ENCODE assay signal across 9 mouse cellular contexts in the genomic region with DNA sequence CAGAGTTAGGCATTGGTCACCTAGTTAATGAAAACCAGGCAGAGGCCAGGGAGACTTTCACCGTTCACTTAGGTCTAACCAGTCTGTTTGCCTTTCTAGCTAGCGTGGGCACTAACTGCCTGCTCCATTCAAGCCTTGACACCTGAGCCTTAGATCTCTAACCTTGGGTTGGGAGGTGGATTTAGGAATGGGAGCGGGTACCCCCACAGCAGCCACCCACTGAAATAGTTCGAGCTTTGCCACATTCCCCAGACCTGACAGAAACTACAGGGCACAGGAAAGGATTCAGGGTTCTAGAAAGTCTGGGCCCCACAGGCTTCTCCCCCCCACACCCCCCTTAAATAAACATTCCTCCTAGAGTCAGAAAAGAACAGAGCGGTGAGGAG. TPM values are rescaled to one million over a fixed set of nuclear protein-coding genes. Genes with fewer than 3 reads are reported as not detected.
A peak's percentile ranks its signal among the peaks of the same experiment; 100 is the strongest.
DNase-seq lines count a peak whose midpoint lies in the region; ATAC-seq lines count a peak whose summit lies in the region.
"Had no signal": no experiment of that assay in that cellular context is flagged by ENCODE, and none has a peak within 500 bp of the region (broad histone marks: within the 10 kb centered on the region; RNA-seq: fewer than 3 reads in every experiment).

No protein-coding gene starts in this region.

- H3K4me2 ChIP-seq in forebrain, embryonic 12.5 days = peak overlapping the region; percentile 96
- no peak overlapping the region; the same call in 1 of the 2 replicates for H3K4me2 ChIP-seq in forebrain, embryonic 11.5 days (ENCODE audit: low read depth, low read length, severe bottlenecking)
- peak overlapping the region; percentile 97 for H3K4me2 ChIP-seq in embryonic facial prominence, embryonic 13.5 days
- peak overlapping the region; percentile 94 for H3K4me2 ChIP-seq in kidney, embryonic 15.5 days
- peak overlapping the region; percentile 97; the same call in 1 of the 2 replicates for H3K4me2 ChIP-seq in midbrain, embryonic 14.5 days (ENCODE audit: low read length)

- peaks cover 71% of the 10 kb centered on the region for H3K27me3 ChIP-seq in forebrain, embryonic 12.5 days
- peaks cover 45% of the 10 kb centered on the region for H3K27me3 ChIP-seq in forebrain, embryonic 11.5 days (ENCODE audit: control insufficient read depth, insufficient read depth, low read length)
- H3K27me3 ChIP-seq in embryonic facial prominence, embryonic 13.5 days = no peaks in the 10 kb centered on the region; the same call in 1 of the 2 replicates
- H3K27me3 ChIP-seq in kidney, embryonic 15.5 days = no peaks in the 10 kb centered on the region
- H3K27me3 ChIP-seq in midbrain, embryonic 14.5 days (ENCODE audit: control insufficient read depth, insufficient read depth, low read length) = peaks cover 50% of the 10 kb centered on the region

- no peaks in the 10 kb centered on the region for H3K9me3 ChIP-seq in forebrain, embryonic 12.5 days
- no peaks in the 10 kb centered on the region for H3K9me3 ChIP-seq in forebrain, embryonic 11.5 days (ENCODE audit: control insufficient read depth, low read length)
- H3K9me3 ChIP-seq in embryonic facial prominence, embryonic 13.5 days = no peaks in the 10 kb centered on the region
- H3K9me3 ChIP-seq in kidney, embryonic 15.5 days (replicated peaks) = no peaks in the 10 kb centered on the region
- H3K9me3 ChIP-seq in midbrain, embryonic 14.5 days (ENCODE audit: control insufficient read depth, low read length) = no peaks in the 10 kb centered on the region

- no peak overlapping the region for H3K4me3 ChIP-seq in forebrain, embryonic 12.5 days (replicated peaks)
- no peak overlapping the region for H3K4me3 ChIP-seq in forebrain, embryonic 11.5 days (ENCODE audit: low read depth, low read length)
- H3K4me3 ChIP-seq in embryonic facial prominence, embryonic 13.5 days = peak overlapping the region; percentile 75
- peak overlapping the region; percentile 75; the same call in 1 of the 2 replicates for H3K4me3 ChIP-seq in kidney, embryonic 15.5 days (replicated peaks)
- no peak overlapping the region for H3K4me3 ChIP-seq in midbrain, embryonic 14.5 days (replicated peaks; ENCODE audit: low read depth, low read length)

- no peak for DNase-seq in forebrain, embryonic 11.5 days (ENCODE audit: low spot score)
- DNase-seq in midbrain, embryonic 14.5 days = no peak
- DNase-seq in right cerebral cortex, postnatal 10 days (ENCODE audit: low spot score in 2 of 2) = no peak
- DNase-seq in gastrocnemius, postnatal 10 days = no peak
- DNase-seq in layer of hippocampus, adult 11-12 months (ENCODE audit: low spot score) = no peak

- WGBS in forebrain, embryonic 12.5 days = 7% methylated on average over 5 of the region's 5 CpGs
- WGBS in forebrain, embryonic 11.5 days = 16% methylated on average over 5 of the region's 5 CpGs
- 14% methylated on average over 5 of the region's 5 CpGs for WGBS in embryonic facial prominence, embryonic 13.5 days
- WGBS in kidney, embryonic 15.5 days = 21% methylated on average over 5 of the region's 5 CpGs
- 16% methylated on average over 5 of the region's 5 CpGs for WGBS in midbrain, embryonic 14.5 days

- H3K4me1 ChIP-seq in forebrain, embryonic 12.5 days = peaks cover 32% of the 10 kb centered on the region
- H3K4me1 ChIP-seq in forebrain, embryonic 11.5 days (replicated peaks; ENCODE audit: control insufficient read depth, insufficient read depth, low read length) = peaks cover 6% of the 10 kb centered on the region; the same call in 1 of the 2 replicates
- peaks cover 44% of the 10 kb centered on the region for H3K4me1 ChIP-seq in embryonic facial prominence, embryonic 13.5 days
- peaks cover 80% of the 10 kb centered on the region for H3K4me1 ChIP-seq in kidney, embryonic 15.5 days
- H3K4me1 ChIP-seq in midbrain, embryonic 14.5 days (ENCODE audit: control insufficient read depth, insufficient read depth, low read length) = peaks cover 17% of the 10 kb centered on the region

- H3K27ac ChIP-seq in forebrain, embryonic 12.5 days = no peak overlapping the region
- H3K27ac ChIP-seq in forebrain, embryonic 11.5 days (ENCODE audit: low read depth, low read length) = no peak overlapping the region
- H3K27ac ChIP-seq in embryonic facial prominence, embryonic 13.5 days = 0 out of 2 replicates have a peak overlapping the region, but pooled peaks have one; percentile 33
- H3K27ac ChIP-seq in kidney, embryonic 15.5 days = peak overlapping the region; percentile 98
- no peak overlapping the region for H3K27ac ChIP-seq in midbrain, embryonic 14.5 days (replicated peaks; ENCODE audit: low read depth, low read length)

- H3K9ac ChIP-seq in forebrain, embryonic 12.5 days = no peak overlapping the region; the same call in 1 of the 2 replicates
- H3K9ac ChIP-seq in forebrain, embryonic 11.5 days (ENCODE audit: low read length) = no peak overlapping the region
- H3K9ac ChIP-seq in embryonic facial prominence, embryonic 13.5 days = peak overlapping the region; percentile 91
- no peak overlapping the region for H3K9ac ChIP-seq in kidney, embryonic 15.5 days
- H3K9ac ChIP-seq in midbrain, embryonic 14.5 days (replicated peaks; ENCODE audit: low read length) = no peak overlapping the region

- no peaks in the 10 kb centered on the region for H3K36me3 ChIP-seq in forebrain, embryonic 12.5 days (replicated peaks)
- H3K36me3 ChIP-seq in forebrain, embryonic 11.5 days (ENCODE audit: control insufficient read depth, insufficient read depth, low read length) = no peaks in the 10 kb centered on the region
- no peaks in the 10 kb centered on the region for H3K36me3 ChIP-seq in embryonic facial prominence, embryonic 13.5 days
- no peaks in the 10 kb centered on the region for H3K36me3 ChIP-seq in kidney, embryonic 15.5 days
- H3K36me3 ChIP-seq in midbrain, embryonic 14.5 days (ENCODE audit: control insufficient read depth, insufficient read depth, low read length) = no peaks in the 10 kb centered on the region

- no peak for ATAC-seq in forebrain, embryonic 12.5 days (ENCODE audit: low FRiP score)
- ATAC-seq in forebrain, embryonic 11.5 days (replicated peaks; ENCODE audit: low FRiP score) = no peak
- no peak for ATAC-seq in embryonic facial prominence, embryonic 13.5 days (ENCODE audit: insufficient number of reproducible peaks, insufficient read depth, low FRiP score, low TSS enrichment, low read depth)
- peak; percentile 27 for ATAC-seq in kidney, embryonic 15.5 days (replicated peaks; ENCODE audit: low FRiP score)
- ATAC-seq in midbrain, embryonic 14.5 days (ENCODE audit: low FRiP score, low TSS enrichment) = no peak

RNA-seq across cellular contexts. Expression of a gene that starts 0.9 kb away (rescaled TPM):
- polyA plus RNA-seq in forebrain, embryonic 12.5 days (2016; fragmentation: Nextera tagmentation; extraction: Ambion mirVana) = 8.4 and 10.8 TPM in 2 replicates
- polyA plus RNA-seq in forebrain, embryonic 11.5 days (2014; fragmentation: Nextera tagmentation; extraction: Ambion mirVana) = 14.1 and 14.4 TPM in 2 replicates
- polyA plus RNA-seq in embryonic facial prominence, embryonic 13.5 days (2015; fragmentation: Nextera tagmentation; extraction: Ambion mirVana) = 44.4 and 44.8 TPM in 2 replicates
- polyA plus RNA-seq in kidney, embryonic 15.5 days (2015; fragmentation: Nextera tagmentation; extraction: Ambion mirVana) = 119 TPM in 2 replicates
- polyA plus RNA-seq in midbrain, embryonic 14.5 days (2014; fragmentation: Nextera tagmentation; extraction: Ambion mirVana) = 2.1 and 7.0 TPM in 2 replicates
- total RNA-seq in gastrocnemius, postnatal 10 days (2021) = 10 to 100 TPM; 58.5 to 63.6 TPM
- total RNA-seq: hematopoietic stem cell, adult 5-6 weeks had no signal

RNA-seq across cellular contexts. Expression of a gene that starts 39.8 kb away (rescaled TPM):
- 0.44 and 0.68 TPM in 2 replicates for polyA plus RNA-seq in forebrain, embryonic 12.5 days (2016; fragmentation: Nextera tagmentation; extraction: Ambion mirVana)
- 0.35 and 0.64 TPM in 2 replicates for polyA plus RNA-seq in forebrain, embryonic 11.5 days (2014; fragmentation: Nextera tagmentation; extraction: Ambion mirVana)
- 1.0 and 2.3 TPM in 2 replicates for polyA plus RNA-seq in embryonic facial prominence, embryonic 13.5 days (2015; fragmentation: Nextera tagmentation; extraction: Ambion mirVana)
- polyA plus RNA-seq in kidney, embryonic 15.5 days (2015; fragmentation: Nextera tagmentation; extraction: Ambion mirVana) = 1.7 and 1.8 TPM in 2 replicates
- polyA plus RNA-seq in midbrain, embryonic 14.5 days (2014; fragmentation: Nextera tagmentation; extraction: Ambion mirVana) = 0.72 and 1.7 TPM in 2 replicates
- total RNA-seq in gastrocnemius, postnatal 10 days (2021) = 1 to 10 TPM; 1.1 to 1.2 TPM

RNA-seq across cellular contexts. Expression of a gene that starts 51.3 kb away (rescaled TPM):
- not detected in 2 replicates for polyA plus RNA-seq in forebrain, embryonic 12.5 days (2016; fragmentation: Nextera tagmentation; extraction: Ambion mirVana)
- polyA plus RNA-seq in forebrain, embryonic 11.5 days (2014; fragmentation: Nextera tagmentation; extraction: Ambion mirVana) = not detected in 2 replicates
- not detected in 2 replicates for polyA plus RNA-seq in embryonic facial prominence, embryonic 13.5 days (2015; fragmentation: Nextera tagmentation; extraction: Ambion mirVana)
- 0.14 TPM in 1 of 2 replicates, not detected in the other for polyA plus RNA-seq in kidney, embryonic 15.5 days (2015; fragmentation: Nextera tagmentation; extraction: Ambion mirVana)
- polyA plus RNA-seq in midbrain, embryonic 14.5 days (2014; fragmentation: Nextera tagmentation; extraction: Ambion mirVana) = not detected in 2 replicates
- total RNA-seq in gastrocnemius, postnatal 10 days (2021) = not detected
- total RNA-seq: hematopoietic stem cell, adult 5-6 weeks had no signal

RNA-seq across cellular contexts. Expression of a gene that starts 54.3 kb away (rescaled TPM):
- polyA plus RNA-seq in forebrain, embryonic 12.5 days (2016; fragmentation: Nextera tagmentation; extraction: Ambion mirVana) = 41.6 and 44.8 TPM in 2 replicates
- 42.2 and 47.3 TPM in 2 replicates for polyA plus RNA-seq in forebrain, embryonic 11.5 days (2014; fragmentation: Nextera tagmentation; extraction: Ambion mirVana)
- polyA plus RNA-seq in embryonic facial prominence, embryonic 13.5 days (2015; fragmentation: Nextera tagmentation; extraction: Ambion mirVana) = 1.1 and 1.6 TPM in 2 replicates
- 1.0 and 1.5 TPM in 2 replicates for polyA plus RNA-seq in kidney, embryonic 15.5 days (2015; fragmentation: Nextera tagmentation; extraction: Ambion mirVana)
- 18.6 and 21.6 TPM in 2 replicates for polyA plus RNA-seq in midbrain, embryonic 14.5 days (2014; fragmentation: Nextera tagmentation; extraction: Ambion mirVana)
- 1 to 10 TPM; 2.2 to 2.5 TPM for total RNA-seq in gastrocnemius, postnatal 10 days (2021)
- total RNA-seq: hematopoietic stem cell, adult 5-6 weeks had no signal

Comparison
In these comparisons a context has a peak if more than half of its experiments do, and no peak if none do; other contexts are left out.
1. H3K27ac ChIP-seq: peak in embryonic facial prominence, embryonic 13.5 days (single experiment) and kidney, embryonic 15.5 days (single experiment); none in forebrain, embryonic 12.5 days (single experiment), forebrain, embryonic 11.5 days (single experiment) and midbrain, embryonic 14.5 days (single experiment).
2. H3K4me3 ChIP-seq: peak in embryonic facial prominence, embryonic 13.5 days (single experiment) and kidney, embryonic 15.5 days (single experiment); none in forebrain, embryonic 12.5 days (single experiment), forebrain, embryonic 11.5 days (single experiment) and midbrain, embryonic 14.5 days (single experiment).